Mouse (Mus musculus) gastrocnemius, postnatal 36 days (tissue): ENCODE data around the gene Pbx4. TPM values are rescaled to one million over a fixed set of nuclear protein-coding genes. Genes with fewer than 3 reads are reported as not detected.
A peak's percentile ranks its signal among the peaks of the same experiment; 100 is the strongest.

Experiments used
- DNase-seq, 2 experiments: peaks; one replicate each; pipeline ENCODE4 v3.0.0; 2022
- intact Hi-C: fragments of 180-260 bp; cut with DNase I; formaldehyde crosslinking; loops from one replicate; pipeline ENCODE4 v1.15.1; 2025
- total RNA-seq, 2 experiments: library from RNA; stranded (reverse); gene quantifications; 2 replicates each; pipeline ENCODE4 v1.2.3; 2021

Gene Pbx4
- total RNA-seq, 2 experiments from 2014 or later = not detected

DNA sequence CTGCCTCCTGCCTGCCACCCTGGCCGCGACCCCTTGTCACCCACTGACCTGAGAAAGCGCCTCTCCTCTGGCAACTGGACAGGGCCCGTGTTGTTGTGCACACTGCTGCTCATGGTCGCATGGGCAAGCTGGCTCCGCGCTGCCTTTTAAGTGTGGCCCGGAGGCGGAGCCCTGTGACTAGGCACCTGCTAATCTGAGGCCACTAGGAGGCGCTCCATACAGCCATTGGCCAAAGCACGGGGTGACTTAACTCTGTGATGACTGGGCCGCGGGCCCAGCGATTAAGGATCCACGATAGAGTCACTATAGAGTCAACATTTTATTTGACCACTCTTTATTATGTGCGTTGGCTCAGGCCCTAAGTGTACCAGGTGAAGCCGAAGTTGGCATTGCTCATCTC lies 61.6 kb downstream of the Pbx4 start:
- no peak for DNase-seq
- intact Hi-C loops = no loop called here

DNA sequence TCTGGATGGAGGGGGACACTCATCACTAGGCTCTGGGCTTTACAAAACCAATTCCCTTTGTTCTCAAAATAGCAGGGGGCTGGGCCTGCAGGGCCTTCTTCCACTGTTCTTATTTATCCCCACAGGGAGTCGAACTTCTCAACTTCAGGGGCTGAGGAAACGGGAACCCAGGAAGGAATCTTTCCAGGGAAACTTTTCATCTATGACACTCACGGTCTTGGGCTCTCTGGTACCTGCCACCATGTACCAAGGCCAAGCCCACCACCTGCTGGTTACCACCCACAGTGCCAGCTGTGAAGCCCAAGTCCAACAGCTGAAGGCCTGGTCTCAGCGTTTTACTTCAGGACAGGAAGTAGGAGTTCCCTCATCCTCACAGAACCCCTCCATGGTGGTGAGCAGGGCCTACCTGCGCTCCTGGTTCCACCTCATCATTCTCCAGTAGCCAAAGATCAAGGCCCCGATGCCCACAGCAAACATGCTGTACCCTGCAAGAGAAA lies 62.6 kb downstream of the Pbx4 start:
- intact Hi-C loops = no loop called here

GRCm38 (mm10) chr8:69895772-69896451 lies 63.6 kb downstream of the Pbx4 start:
- intact Hi-C loops = no loop called here
- DNase-seq = no peak

More for the DNA sequence above, 62.6 kb downstream of the Pbx4 start:
- no peak for DNase-seq

DNA sequence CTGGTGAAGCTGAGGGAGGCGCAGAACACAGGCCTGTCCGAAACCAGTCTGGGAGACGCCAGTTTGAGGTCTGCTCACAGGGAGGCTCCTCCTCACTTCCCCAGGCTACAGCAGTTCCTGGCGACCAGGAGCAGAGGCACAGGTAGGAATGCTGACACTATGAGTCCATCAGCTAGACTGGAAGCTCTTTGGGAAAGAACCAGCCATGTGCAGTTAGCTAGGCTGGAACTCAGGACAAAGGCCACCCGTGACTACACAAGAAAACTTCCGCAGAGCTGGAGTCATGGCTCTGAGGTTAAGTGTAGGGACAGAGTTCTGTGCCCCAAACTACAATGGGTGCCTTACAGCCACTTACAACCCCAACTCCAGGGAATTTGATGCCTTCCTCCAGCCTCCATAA lies 65.6 kb downstream of the Pbx4 start:
- intact Hi-C loops = no loop called here

DNA sequence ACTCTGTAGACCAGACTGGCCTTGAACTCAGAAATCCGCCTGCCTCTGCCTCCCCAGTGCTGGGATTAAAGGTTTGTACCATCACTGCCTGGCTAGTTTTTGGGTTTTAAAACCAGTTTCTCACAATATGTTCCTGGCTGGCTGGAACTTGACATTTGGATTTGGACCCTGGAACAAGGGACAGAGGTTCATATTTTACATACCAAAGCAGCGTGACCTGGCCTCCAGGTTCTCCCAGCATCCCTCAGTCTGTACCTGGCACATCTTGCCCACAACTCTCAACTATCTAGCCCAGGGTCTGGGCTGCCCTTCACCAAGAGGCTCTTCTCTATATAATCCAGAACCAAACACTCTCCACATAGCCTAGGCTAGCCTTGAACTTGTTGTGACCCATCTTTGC lies 67.6 kb downstream of the Pbx4 start:
- no peak for DNase-seq
- intact Hi-C loops = no loop called here

More for the DNA sequence above, 65.6 kb downstream of the Pbx4 start:
- no peak for DNase-seq

- intact Hi-C loops = no loop called here
- DNase-seq = no peak
These were observed 68.7 kb downstream of the Pbx4 start for GRCm38 (mm10) chr8:69900895-69901451.

- intact Hi-C loops = no loop called here
These were observed 69.3 kb downstream of the Pbx4 start for GRCm38 (mm10) chr8:69901484-69902162.

DNA sequence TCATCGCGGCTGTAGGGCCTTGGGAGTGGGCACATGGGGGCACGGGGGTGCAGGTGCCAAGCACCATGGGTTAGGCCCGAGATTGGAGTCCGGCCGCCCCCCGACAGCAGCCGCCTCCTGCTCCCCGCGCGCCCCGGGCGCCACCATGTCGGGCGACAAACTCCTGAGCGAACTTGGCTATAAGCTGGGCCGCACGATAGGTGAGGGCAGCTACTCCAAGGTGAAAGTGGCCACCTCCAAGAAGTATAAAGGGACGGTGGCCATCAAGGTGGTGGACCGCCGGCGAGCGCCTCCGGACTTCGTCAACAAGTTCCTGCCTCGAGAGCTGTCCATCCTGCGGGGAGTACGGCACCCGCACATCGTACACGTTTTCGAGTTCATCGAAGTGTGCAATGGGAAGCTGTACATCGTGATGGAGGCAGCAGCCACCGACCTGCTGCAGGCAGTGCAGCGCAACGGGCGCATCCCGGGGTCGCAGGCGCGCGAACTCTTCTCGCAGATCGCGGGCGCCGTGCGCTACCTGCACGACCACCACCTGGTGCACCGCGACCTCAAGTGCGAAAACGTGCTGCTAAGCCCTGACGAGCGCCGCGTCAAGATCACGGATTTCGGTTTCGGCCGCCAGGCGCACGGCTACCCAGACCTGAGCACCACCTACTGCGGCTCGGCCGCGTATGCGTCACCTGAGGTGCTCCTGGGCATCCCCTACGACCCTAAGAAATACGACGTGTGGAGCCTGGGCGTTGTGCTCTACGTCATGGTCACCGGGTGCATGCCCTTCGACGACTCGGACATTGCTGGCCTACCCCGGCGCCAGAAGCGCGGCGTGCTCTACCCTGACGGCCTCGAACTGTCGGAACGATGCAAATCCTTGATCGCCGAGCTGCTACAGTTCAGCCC lies 70.1 kb downstream of the Pbx4 start, which contains the start of the genes Tssk6, Ndufa13 and Yjefn3:
Gene Tssk6 (plus strand): TSS at position 22 of the 900 bp plus-strand sequence.
Gene Ndufa13 (minus strand): TSS at position 396 of the 900 bp plus-strand sequence.
Gene Yjefn3 (minus strand): TSS at position 550 of the 900 bp plus-strand sequence.
- intact Hi-C loops = no loop called here

More at GRCm38 (mm10) chr8:69901484-69902162, 69.3 kb downstream of the Pbx4 start:
- DNase-seq = peak; percentile 95 to 99

DNA sequence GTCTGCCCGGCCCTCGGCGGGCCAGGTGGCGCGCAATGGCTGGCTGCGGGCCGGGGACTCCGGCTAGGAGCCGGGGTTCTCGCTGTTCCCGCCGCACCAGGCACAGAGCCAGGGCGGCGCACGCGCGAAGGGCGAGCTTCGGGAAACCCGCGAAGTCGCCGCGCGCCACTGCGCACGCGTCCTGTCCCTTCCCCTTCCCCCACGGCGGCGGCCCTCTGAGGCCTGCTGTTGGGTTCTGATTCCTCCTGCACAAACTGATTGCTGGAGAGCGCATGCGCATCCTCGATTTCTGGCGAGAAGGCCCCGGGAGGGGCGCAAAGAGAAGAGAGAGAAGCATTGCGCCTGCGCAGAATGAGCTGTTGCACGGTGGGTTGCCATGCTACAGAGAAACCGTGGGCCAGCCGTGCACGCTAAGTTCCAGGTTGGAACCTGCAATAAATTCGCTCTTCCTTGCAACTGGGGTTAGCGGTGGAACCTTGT lies 70.8 kb downstream of the Pbx4 start:
- DNase-seq = peak; percentile 98
- intact Hi-C loops = no loop called here

More for the DNA sequence above, 70.1 kb downstream of the Pbx4 start, which contains the start of the genes Tssk6, Ndufa13 and Yjefn3:
- no peak for DNase-seq

GRCm38 (mm10) chr8:69904096-69904495 lies 71.8 kb downstream of the Pbx4 start:
- no peak for DNase-seq
- intact Hi-C loops = no loop called here

GRCm38 (mm10) chr8:69906260-69906659 lies 74.0 kb downstream of the Pbx4 start:
- intact Hi-C loops = no loop called here
- no peak for DNase-seq

DNA sequence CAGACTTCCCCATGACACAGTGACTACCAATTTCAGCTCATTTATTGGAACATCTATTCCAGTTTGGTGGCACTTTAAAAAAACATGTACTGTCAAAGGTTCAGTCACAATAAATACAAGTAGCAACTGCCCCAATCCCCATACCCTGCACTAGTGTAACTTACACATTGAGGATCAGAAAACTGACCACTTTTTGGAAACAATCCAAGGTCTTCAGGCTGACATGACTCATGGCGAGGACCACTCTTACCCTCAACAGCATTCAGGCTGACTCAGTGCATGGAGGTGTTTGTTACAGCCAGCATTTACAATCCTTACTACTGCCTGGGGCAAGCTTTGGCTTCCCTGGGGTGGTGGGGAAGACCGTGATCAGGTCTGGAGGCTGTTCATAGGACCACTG lies 74.8 kb downstream of the Pbx4 start:
- intact Hi-C loops = no loop called here
- no peak for DNase-seq

DNA sequence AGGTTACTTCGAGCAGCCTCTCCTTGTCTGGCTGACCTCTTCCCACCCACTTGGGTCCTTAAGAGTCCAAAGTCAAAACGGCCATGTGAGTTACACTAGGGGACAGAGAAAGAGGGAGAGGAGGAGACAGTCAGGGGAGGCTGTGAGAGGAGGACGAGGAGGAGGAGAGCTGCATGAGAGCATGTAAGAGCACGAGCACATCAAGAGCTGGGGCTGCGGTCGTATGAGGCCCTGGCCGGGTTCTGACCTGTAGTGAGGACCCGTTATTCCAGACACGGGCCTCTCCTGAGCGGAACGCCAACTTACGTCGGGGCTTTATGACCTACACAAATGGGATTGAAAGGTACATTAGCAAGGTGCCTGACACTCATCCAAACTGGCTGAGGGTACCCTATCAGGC lies 79.6 kb downstream of the Pbx4 start:
- intact Hi-C loops = no loop called here
- no peak for DNase-seq

GRCm38 (mm10) chr8:69912478-69913074 lies 80.3 kb downstream of the Pbx4 start:
- no peak for DNase-seq
- intact Hi-C loops = no loop called here

DNA sequence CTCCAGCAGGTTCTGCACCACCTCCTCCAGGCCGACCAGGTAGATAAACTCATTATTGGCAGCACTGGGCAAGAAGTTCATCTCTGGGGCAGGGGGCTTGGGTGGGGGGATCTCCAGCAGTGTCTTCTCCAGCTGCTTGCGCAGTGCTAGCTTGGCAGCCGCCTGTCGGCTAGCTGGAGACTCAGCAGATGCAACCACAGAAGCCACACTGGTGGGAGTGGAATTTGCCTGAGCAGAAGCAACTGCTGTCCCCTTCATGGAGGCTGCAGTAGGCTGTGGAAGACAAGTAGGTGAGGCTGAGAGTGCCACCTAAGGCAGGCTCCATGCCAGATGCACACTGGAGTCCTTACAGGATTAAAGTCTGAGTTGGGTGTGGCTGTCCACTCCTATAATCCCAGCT lies 82.2 kb downstream of the Pbx4 start:
- no peak for DNase-seq
- intact Hi-C loops = no loop called here

DNA sequence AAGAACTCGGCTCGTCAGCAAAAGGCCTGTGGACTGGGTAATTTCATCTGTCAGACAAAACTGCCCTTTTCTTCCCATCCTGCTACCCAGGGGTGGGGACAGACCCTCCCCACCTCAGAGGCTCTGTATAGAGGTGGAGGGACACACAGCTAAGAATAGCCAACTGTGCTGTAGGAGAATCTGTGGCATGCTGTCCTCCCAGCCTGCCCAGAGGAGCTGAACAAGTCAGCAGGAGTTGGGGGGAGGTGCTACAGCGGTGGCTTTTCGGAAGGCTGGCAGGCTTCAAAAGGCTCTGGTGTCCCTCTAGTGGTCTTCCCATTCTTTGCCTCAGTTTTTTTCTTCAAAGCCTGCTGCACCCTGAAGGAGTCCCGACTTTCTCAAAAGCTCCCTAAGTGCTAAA lies 83.5 kb downstream of the Pbx4 start:
- intact Hi-C loops = no loop called here
- no peak for DNase-seq

DNA sequence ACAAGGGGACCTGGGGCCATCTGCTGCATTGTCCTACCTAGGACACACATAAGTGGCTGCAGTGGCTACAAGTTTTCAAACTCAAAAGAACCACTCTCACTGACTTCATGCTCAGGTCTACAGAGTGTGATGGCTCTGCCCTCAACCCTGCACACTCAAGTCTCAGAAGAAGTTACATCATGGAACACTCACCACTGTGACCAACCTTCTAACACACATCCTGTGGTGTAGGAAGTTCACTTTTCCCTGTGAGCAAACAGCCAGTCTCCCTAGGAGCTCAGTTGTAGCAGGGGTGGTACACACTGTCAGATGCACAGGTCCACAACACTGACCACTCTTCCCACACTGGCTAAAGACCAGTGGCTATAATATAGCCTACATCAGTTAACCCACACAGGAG lies 86.2 kb downstream of the Pbx4 start:
- intact Hi-C loops = no loop called here
- no peak for DNase-seq

DNA sequence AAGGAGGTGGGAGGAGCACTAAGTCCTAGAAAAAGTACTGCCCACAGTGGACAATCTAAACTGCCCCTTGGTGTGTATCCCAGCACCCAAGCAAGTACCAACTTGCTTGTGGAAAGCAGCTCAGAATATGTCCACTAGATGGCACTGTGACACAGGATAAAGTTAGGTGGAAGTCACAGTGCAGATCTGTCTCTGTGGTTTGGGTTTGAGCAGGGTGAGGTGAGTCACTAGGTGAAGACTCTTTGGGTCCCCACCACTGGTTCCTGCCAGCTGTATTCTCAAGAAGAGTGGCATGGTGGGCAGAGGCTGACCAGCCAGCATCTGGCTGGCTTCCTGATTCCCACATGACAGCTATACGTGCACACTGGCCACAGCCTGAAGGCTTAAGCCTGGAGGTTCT lies 86.7 kb downstream of the Pbx4 start:
- DNase-seq = peak; percentile 46 to 65
- intact Hi-C loops = loop anchor here (1.0 kb wide), 1 partner anchor 85 kb away; no protein-coding TSS in a partner anchor

DNA sequence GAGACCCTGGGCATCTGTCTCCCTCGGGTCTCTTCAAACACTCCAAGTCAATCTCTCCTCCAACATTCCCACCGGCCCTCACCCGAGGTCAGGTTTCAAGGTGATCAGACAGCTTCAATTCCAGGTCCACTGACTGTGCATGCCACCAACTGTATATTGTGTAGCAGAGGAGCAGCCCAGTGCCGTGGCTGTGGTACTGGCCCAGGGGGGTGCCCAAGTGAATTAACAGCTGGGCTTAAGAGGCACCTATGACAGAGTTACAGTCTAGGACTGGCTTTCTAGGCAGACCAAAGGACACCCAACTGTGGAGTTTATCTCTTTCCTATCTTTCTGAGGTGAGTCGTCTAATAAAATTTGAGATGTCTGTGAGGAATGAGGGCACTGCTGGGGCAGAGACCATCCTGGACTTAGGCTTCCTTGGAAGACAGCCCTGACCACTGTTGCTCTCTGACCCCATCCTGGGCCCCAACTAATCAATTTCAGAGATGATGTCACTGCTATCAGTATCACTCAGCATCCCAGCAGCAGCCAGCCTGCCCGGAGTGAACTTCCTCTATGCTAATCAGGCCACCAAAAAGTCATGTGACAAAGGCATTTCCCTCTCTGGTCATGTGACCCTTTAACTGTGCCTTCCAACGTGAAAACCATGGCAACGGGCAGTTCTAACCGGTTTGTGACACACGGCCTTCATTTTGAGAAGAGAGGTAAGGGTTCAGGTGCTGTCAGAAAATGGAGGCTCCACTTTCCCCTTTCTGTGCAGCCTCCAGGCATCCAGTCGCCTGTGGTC lies 87.8 kb downstream of the Pbx4 start:
- DNase-seq = no peak
- intact Hi-C loops = loop anchor here (1.0 kb wide), 1 partner anchor 84 kb away; no protein-coding TSS in a partner anchor
